Mouse (Mus musculus) layer of hippocampus, adult 2 months (tissue): ENCODE results near the gene Fadd. TPM values are rescaled to one million over a fixed set of nuclear protein-coding genes. Genes with fewer than 3 reads are reported as not detected.

ENCODE experiments used
- DNase-seq, 2 experiments: peaks; one replicate each; pipeline ENCODE4 v3.0.0; 2022; ENCODE audit warnings: low spot score in 2 of 2
- H3K27ac ChIP-seq: fragments of 200-600 bp; 2 replicates; pipeline ENCODE4 v1.8.1; 2022
- H3K4me3 ChIP-seq: fragments of 200-600 bp; 2 replicates; pipeline ENCODE4 v1.8.1; 2022; ENCODE audit warnings: mild to moderate bottlenecking
- CTCF ChIP-seq: fragments of 200-600 bp; conservative IDR thresholded peaks from 2 replicates; pipeline ENCODE4 v1.8.1; 2022; ENCODE audit warnings: antibody characterized with exemption, mild to moderate bottlenecking, moderate library complexity
- total RNA-seq, 2 experiments: library from RNA; stranded (reverse); gene quantifications; 2 replicates each; pipeline ENCODE4 v1.2.3; 2021

Gene Fadd
- total RNA-seq, 2 experiments from 2014 or later, result 1.9 to 2.3 TPM

DNA sequence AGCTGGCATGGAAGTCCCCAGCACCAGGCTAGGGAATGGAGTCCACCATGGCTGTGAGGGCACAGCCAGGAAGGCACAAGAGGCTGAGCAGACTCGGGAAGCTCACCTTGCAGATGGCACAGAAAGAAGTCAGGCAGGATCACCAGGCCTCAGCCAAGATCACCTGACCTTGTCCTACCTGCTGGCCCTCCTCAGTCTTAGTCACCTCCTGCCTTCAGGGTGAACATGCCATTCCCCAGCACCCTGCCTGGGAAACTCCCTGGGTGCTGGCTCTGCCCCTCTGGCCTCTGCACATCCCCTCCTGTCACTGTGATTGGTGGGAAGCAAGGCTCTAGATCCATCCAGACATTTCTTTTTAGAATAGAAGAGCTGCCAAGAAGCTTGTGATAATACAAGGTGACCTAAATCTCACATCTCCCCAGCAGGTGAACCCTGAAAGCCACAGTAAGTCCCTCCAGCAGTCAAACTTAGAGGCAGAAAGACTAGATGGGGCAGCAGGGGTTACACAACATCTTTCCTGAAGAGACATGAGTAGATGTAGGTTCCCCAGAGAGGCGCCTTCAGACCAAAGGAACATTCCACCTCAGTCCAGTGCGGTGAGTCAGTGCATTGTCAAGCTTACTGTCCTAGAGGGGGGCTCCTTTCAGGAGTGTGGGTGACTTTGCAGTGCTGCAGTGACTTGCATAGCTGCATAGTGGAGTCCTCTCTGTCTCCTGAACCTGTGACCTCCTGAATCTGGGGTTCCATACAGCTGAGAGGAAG, 15.2 kb downstream of the Fadd start:
- no peak for TF ChIP-seq CTCF

DNA sequence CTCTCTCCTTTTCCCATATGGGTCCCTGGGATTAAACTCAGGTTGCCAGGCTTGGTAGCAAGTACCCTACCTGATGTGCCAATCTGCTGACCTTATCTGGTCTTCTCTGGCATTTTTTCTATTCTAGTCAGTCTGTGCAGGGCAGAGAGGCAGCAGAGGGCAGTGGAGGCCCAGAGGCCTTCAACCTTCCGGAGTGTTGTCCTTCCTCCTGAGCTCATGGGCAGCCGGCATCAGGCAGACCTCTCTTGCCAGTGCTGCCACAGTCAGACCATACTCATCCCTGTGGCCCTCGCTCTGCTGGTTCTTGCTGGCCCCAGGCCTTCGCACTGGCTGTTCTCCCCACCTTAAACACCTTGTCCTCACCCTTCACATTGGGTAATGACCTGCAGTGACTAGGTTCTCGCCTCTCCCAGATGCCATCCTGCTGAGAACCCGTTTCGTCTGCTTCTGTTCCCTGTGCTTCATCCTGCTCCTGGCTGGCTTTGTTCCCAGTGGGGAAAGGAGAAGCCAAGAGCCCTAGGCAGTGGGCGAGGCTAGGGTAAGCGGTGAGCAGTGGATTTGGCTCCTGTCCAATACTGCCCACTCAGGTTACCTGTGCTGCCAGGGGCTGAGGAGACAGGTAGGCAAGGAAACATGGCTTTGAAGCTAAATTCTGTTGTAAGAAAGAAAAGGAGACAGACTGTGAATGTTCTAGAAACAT, 18.7 kb downstream of the Fadd start:
- H3K27ac ChIP-seq, result no peak overlapping the region
- TF ChIP-seq CTCF, result no peak
- DNase-seq, result no peak
- no peak overlapping the region for H3K4me3 ChIP-seq

More for the DNA sequence above, 15.2 kb downstream of the Fadd start:
- H3K27ac ChIP-seq, result no peak overlapping the region
- DNase-seq, result no peak
- H3K4me3 ChIP-seq, result no peak overlapping the region

DNA sequence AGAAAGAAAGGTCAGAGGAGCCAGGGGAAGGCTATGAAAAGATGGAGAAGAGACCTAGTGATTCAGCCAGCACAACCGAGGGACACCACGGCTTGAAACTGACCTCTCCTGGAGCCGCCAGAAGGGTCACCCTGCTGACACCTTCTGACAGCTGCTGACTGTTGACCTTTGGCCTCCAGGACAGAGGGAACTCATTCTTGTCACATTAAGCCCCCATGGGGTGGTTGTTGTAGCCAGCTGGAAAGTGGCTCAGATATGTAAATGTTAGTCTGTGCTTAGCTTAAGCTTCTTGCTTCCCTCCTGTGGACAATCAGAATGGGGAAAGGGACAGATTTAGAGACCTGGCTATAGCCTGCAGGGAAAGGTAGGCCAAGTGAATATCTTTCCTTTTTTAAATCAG, 20.2 kb downstream of the Fadd start:
- TF ChIP-seq CTCF, result no peak

DNA sequence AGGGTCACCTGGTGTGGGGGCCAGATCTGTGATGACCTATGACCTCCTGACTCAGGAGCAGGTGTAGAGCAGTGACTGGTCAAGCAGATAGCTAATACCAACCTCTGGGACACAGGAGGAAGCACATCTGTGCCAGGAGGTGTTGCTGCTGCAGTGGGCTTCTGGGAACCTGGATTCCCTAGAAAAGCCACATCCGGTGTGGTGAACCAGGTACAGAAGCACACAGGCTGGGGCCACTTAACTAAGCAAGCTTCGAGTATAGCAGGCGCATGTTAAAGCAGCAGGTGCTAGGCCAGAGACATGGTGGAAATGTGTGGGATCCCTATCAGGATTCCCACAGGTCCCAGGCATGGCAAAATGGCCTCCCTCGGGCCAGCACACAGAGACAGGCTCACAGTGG, 21.7 kb downstream of the Fadd start:
- no peak overlapping the region for H3K4me3 ChIP-seq
- H3K27ac ChIP-seq, result no peak overlapping the region
- DNase-seq, result no peak
- no peak for TF ChIP-seq CTCF

More for the DNA sequence above, 20.2 kb downstream of the Fadd start:
- H3K27ac ChIP-seq, result no peak overlapping the region
- DNase-seq, result no peak
- H3K4me3 ChIP-seq, result no peak overlapping the region

DNA sequence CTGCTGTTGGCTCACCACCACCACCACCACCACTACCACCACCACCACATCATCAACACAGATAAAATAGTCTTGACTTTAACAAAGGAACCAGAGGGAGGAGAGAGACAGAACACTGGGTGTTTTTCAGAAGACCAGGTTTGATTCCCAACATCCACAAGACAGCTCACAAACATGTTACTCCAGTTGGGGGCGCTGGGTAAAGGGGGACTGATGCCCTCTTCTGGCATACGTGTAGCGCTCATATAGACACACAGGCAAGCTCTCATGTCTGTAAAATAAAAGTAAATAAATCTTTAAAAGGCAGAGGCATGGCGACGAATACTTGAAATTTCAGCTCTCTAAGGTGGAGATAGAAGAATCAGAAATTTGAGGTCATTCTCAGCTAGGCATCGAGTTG, 23.7 kb downstream of the Fadd start:
- no peak overlapping the region for H3K27ac ChIP-seq
- no peak for DNase-seq
- no peak overlapping the region for H3K4me3 ChIP-seq
- TF ChIP-seq CTCF, result peak; percentile 45

DNA sequence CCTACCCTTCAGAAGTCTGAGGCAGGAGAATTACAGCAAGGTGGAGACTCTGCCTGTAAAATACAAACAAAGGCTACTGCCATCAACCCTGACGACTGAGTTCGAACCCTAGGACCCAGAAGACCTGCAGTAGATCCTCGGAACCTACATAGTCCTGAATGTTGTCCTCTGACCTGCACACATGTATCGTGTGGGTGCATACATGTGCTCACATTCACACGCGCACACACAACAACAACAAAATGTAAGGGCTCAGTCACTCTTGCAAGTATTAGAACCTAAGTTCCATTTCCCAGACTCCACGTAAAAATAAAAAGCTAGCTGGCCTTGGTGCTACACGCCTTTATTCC, 28.2 kb downstream of the Fadd start:
- peak overlapping the region; percentile 92 for H3K27ac ChIP-seq
- no peak for TF ChIP-seq CTCF
- peak overlapping the region; percentile 85 for H3K4me3 ChIP-seq
- no peak for DNase-seq

DNA sequence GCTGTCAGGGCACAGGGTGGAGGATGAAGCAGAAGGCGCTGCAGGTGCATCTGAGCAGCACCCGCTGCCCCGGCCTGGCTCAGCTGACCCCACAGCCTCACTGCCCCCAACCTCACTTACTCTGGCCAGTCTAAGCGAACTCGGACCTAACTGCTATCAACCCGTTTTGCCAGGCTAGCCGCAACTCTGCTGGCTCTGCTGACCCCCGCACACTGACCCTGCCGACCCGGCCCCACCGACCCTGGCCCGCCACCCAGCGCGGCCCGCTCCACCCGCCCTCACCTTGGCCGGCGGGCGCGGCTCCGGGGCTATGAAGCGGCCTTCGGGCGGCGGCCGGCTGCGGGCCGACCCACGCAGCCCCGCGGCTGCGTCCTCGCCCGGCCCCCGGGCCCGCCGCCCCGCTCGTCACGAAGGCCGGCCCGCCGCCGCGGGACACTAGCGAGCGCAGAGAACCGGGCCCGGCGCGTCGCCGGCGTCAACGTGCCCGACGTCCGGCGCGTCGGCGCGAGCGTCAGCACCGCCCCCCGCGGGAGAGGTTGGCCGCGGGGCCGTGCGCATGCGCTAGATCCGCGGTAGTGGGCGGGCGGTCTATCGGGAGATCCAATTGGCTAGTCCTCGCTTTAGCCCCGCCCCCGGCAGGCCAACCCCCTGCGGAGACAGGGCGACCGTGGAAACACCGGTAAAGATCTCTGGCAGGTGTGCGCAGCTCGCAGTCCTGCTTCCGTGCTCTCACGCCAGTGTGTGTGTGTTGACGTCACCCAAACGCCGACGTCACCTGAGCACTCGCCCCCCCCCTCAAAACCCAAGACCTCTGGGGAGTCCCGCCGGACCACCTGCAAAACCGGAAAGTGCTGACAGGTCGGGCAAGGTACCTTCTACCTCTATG, 28.8 kb downstream of the Fadd start, which contains the start of gene Ppfia1:
Ppfia1 (minus strand) TSS at position 493 of the 886 bp plus-strand sequence.
- TF ChIP-seq CTCF, result no peak
- peak within 1 kb of the TSS; percentile 85 for H3K4me3 ChIP-seq
- DNase-seq, result peak; percentile 97 to 99
- peak within 1 kb of the TSS; percentile 92 for H3K27ac ChIP-seq

DNA sequence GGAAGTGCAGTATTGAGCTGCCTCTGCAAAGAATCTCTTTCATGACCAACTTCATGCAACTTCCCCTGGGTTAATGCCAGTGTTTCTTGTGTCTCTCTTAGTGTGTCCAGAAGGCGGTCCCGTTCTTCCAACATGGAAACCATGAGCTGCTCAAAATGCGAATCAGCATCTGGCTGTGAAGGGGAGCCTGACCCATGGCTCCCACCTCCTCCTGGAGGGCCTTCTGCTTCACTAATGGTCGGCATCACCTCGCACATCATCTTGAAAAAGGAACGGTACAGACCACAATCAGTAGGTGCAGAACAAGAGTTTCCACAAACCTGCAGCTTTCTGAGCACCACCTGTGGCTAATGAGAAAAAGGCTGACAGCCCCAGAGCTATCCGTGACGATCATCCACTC, 30.0 kb downstream of the Fadd start:
- no peak for TF ChIP-seq CTCF
- Histone ChIP-seq H3K4me3 (peak overlapping the region; percentile 74), H3K27ac (no peak overlapping the region)
- no peak for DNase-seq

DNA sequence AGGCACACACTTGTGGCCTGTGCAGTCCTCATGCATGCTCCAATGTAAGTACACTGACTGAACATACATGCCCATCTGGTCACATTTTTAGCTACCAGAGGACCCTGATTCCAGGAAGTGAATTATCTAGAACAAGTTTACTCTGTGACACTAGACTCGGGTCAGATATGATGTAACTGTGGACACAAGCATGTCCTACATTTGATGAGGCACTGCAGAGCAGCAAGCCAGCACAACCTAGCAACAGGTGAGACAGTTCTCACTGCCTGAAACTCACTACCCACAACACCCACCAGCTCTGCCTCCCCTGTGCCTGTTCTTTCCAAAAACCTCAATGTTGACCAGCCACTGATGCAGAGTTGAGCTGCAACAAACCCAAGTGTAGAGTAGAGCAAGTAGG, 31.5 kb downstream of the Fadd start:
- no peak for DNase-seq
- Histone ChIP-seq H3K4me3 (no peak overlapping the region), H3K27ac (no peak overlapping the region)
- TF ChIP-seq CTCF, result no peak

DNA sequence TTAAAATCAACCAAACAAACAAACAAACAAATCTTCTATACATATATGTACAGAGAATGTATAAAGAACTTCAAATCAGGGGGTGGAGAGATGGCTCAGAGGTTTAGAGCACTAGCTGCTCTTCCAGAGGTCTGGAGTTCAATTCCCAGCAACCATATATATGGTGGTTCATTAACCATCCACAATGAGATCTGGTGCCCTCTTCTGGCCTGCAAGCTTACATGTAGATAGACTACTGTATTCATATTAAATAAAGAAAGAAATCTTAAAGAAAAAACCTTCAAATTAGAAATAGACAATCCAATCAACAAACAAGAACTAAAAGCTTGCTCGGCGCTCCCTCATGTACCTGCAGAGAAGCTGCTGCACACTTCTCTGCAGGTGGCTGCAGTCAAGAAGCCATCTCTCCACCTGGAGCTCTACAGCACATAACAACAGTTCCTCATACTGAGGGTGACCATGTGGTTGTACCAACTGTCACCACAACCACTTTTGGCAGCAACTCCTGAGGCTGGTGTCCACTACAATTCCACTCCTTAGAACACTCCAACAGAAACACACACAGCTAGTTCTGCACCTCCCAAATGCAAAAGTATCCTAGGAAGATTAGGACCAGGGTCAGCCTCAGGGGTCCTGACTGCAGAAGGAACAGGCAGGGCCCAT, 32.2 kb downstream of the Fadd start:
- DNase-seq, result no peak
- Histone ChIP-seq H3K4me3 (no peak overlapping the region), H3K27ac (no peak overlapping the region)
- TF ChIP-seq CTCF, result peak; percentile 58

DNA sequence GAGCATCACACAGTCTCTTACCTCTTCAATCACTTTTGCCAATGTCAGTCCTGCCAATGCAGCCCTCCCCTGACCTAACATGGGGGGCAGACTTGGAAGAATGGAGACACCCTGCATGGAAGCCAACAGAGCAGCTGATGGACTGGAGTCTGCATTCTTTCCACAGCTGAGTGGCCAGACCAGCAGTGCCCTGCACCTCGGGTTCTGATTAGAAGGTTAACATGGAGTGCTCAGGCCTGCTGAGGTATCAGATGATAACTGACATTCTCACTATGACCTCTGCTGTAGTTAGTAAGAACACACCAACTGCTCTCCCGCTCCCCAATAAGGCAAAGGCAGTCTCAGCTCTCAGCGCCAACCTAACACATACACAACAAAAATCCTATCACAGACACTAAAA, 37.0 kb downstream of the Fadd start:
- DNase-seq, result no peak
- TF ChIP-seq CTCF, result no peak
- Histone ChIP-seq H3K27ac (no peak overlapping the region), H3K4me3 (no peak overlapping the region)

DNA sequence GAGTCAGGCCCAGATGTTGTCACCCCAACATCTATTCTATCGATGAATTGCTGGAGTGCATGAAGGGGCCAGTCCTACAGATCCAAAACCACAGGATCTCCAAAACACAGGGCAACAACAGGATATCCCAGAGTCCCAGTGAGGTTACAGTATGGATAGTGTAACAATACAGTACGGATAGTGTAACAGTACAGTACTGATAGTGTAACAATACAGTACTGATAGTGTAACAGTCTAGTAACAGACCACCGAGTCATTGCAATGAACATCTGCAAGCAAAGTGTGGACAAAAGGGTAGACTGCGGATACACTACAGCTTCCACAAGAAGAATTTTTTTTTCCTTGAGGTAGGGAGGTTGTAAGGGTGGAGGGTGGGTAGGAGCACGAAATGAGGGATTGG, 40.9 kb downstream of the Fadd start:
- no peak overlapping the region for H3K27ac ChIP-seq
- no peak for TF ChIP-seq CTCF
- DNase-seq, result no peak
- no peak overlapping the region for H3K4me3 ChIP-seq
